Comparison of ENCODE assay signal across 8 mouse cellular contexts in the genomic region with DNA sequence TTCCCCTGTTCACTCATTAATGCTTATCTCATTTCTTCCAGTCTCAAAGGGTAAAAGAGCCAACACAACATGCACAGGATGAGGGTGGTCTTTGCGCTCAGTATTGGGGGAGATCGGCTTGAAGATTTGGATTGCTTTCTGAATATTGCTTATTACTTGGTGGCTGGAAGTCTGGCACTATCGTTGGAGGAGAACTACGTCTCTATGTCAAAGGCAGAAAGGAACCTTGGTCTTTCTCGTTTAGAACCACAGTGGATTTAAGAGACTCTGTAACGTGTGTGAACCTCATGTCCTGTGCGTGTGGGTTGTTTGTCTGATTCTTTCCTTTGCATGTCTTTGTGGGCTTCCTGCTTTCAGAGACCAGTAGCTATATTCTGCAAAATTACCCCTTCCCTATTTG. TPM values are rescaled to one million over a fixed set of nuclear protein-coding genes. Genes with fewer than 3 reads are reported as not detected.
A peak's percentile ranks its signal among the peaks of the same experiment; 100 is the strongest.
DNase-seq lines count a peak whose midpoint lies in the region; ATAC-seq and TF ChIP-seq lines count a peak whose summit lies in the region.

No protein-coding gene starts in this region.

- H3K4me2 ChIP-seq in heart, embryonic 15.5 days = peak overlapping the region; percentile 67
- H3K4me2 ChIP-seq in liver, postnatal 0 days (ENCODE audit: low read depth, low read length) = peak overlapping the region; percentile 98

- no peak for ATAC-seq in heart, embryonic 15.5 days (replicated peaks; ENCODE audit: insufficient number of reproducible peaks, insufficient read depth, low FRiP score, low read depth)
- ATAC-seq in liver, postnatal 0 days = no peak

- H3K4me1 ChIP-seq in heart, embryonic 15.5 days (replicated peaks) = peaks cover 39% of the 10 kb centered on the region
- H3K4me1 ChIP-seq in bone marrow, adult 2 months (ENCODE audit: control insufficient read depth, insufficient read depth, low read length) = no peaks in the 10 kb centered on the region; the same call in 1 of the 2 replicates
- H3K4me1 ChIP-seq in hindbrain, embryonic 10.5 days (replicated peaks) = peaks cover 33% of the 10 kb centered on the region
- H3K4me1 ChIP-seq in liver, postnatal 0 days (ENCODE audit: insufficient read depth) = peaks cover 28% of the 10 kb centered on the region
- H3K4me1 ChIP-seq in cerebellum, adult 2 months (ENCODE audit: control insufficient read depth, insufficient read depth, low read length) = no peaks in the 10 kb centered on the region

- H3K27ac ChIP-seq in heart, embryonic 15.5 days = peak overlapping the region; percentile 94
- H3K27ac ChIP-seq in bone marrow, adult 2 months (ENCODE audit: control insufficient read depth, insufficient read depth, low read depth, low read length, poor library complexity) = no peak overlapping the region
- peak overlapping the region; percentile 97 for H3K27ac ChIP-seq in hindbrain, embryonic 10.5 days
- H3K27ac ChIP-seq in liver, postnatal 0 days (ENCODE audit: low read depth) = peak overlapping the region; percentile 93
- no peak overlapping the region for H3K27ac ChIP-seq in cerebellum, adult 2 months (ENCODE audit: insufficient read depth, low read length)

- TF ChIP-seq CTCF in bone marrow, adult 2 months (IDR thresholded peaks at IDR 0.05; ENCODE audit: control insufficient read depth, insufficient read depth, low read length) = no peak
- TF ChIP-seq CTCF in liver, postnatal 0 days (IDR thresholded peaks at IDR 0.05; ENCODE audit: low read depth) = no peak
- no peak for TF ChIP-seq CTCF in cerebellum, adult 2 months (IDR thresholded peaks at IDR 0.05; ENCODE audit: borderline replicate concordance, insufficient read depth, low read depth, low read length)

- 23% methylated on average over 7 of the region's 7 CpGs for WGBS in heart, embryonic 15.5 days
- WGBS in bone marrow, adult 2 months = 10% methylated on average over 7 of the region's 7 CpGs
- 82% methylated on average over 7 of the region's 7 CpGs for WGBS in hindbrain, embryonic 10.5 days
- WGBS in liver, postnatal 0 days (ENCODE audit: insufficient replicate concordance) = 22% methylated on average over 7 of the region's 7 CpGs
- 80% methylated on average over 7 of the region's 7 CpGs for WGBS in cerebellum, adult 2 months

- peak overlapping the region; percentile 81 for H3K4me3 ChIP-seq in heart, embryonic 15.5 days
- H3K4me3 ChIP-seq in bone marrow, adult 2 months (replicated peaks; ENCODE audit: control insufficient read depth, low read depth, low read length) = peak overlapping the region; percentile 21
- peak overlapping the region; percentile 88 for H3K4me3 ChIP-seq in hindbrain, embryonic 10.5 days
- H3K4me3 ChIP-seq in liver, postnatal 0 days (ENCODE audit: low read depth, low read length) = peak overlapping the region; percentile 92
- no peak overlapping the region for H3K4me3 ChIP-seq in cerebellum, adult 2 months (replicated peaks; ENCODE audit: insufficient read depth, low read depth, low read length)

- TF ChIP-seq POLR2A in bone marrow, adult 2 months (IDR thresholded peaks at IDR 0.05; ENCODE audit: borderline replicate concordance, control insufficient read depth, low read depth, low read length) = no peak
- no peak for TF ChIP-seq POLR2A in cerebellum, adult 2 months (IDR thresholded peaks at IDR 0.05; ENCODE audit: borderline replicate concordance, insufficient read depth, low read length)

- H3K36me3 ChIP-seq in heart, embryonic 15.5 days = no peaks in the 10 kb centered on the region
- peaks cover 6% of the 10 kb centered on the region; the same call in 1 of the 2 replicates for H3K36me3 ChIP-seq in hindbrain, embryonic 10.5 days
- no peaks in the 10 kb centered on the region for H3K36me3 ChIP-seq in liver, postnatal 0 days (replicated peaks; ENCODE audit: insufficient read depth, low read length)

- DNase-seq in heart, adult 18-20 months = no peak
- DNase-seq in hindbrain, embryonic 10.5 days (ENCODE audit: low spot score) = no peak
- no peak for DNase-seq in liver, postnatal 0 days
- no peak for DNase-seq in cerebellum, adult 2 months
- DNase-seq in Muller cell, postnatal 12 days (ENCODE audit: inconsistent ontology term) = no peak
- no peak for DNase-seq in thymus, postnatal 4 days

- no peak for TF ChIP-seq EP300 in liver, postnatal 0 days (IDR thresholded peaks at IDR 0.05; ENCODE audit: low read depth)

- no peaks in the 10 kb centered on the region for H3K27me3 ChIP-seq in heart, embryonic 15.5 days
- no peaks in the 10 kb centered on the region for H3K27me3 ChIP-seq in hindbrain, embryonic 10.5 days (ENCODE audit: insufficient read depth, poor library complexity, severe bottlenecking)
- H3K27me3 ChIP-seq in liver, postnatal 0 days (ENCODE audit: insufficient read depth, low read length) = no peaks in the 10 kb centered on the region
- H3K27me3 ChIP-seq in cerebellum, adult 2 months (ENCODE audit: control insufficient read depth, insufficient read depth, low read length) = no peaks in the 10 kb centered on the region

- H3K9me3 ChIP-seq in heart, embryonic 15.5 days (replicated peaks) = no peaks in the 10 kb centered on the region
- H3K9me3 ChIP-seq in hindbrain, embryonic 10.5 days = no peaks in the 10 kb centered on the region
- no peaks in the 10 kb centered on the region for H3K9me3 ChIP-seq in liver, postnatal 0 days (ENCODE audit: low read length)

- H3K9ac ChIP-seq in heart, embryonic 15.5 days = peak overlapping the region; percentile 95
- peak overlapping the region; percentile 90 for H3K9ac ChIP-seq in liver, postnatal 0 days (replicated peaks)

RNA-seq across cellular contexts. Expression of a gene that starts 1.5 kb away (rescaled TPM):
- 75.4 and 82.9 TPM in 2 replicates for polyA plus RNA-seq in heart, embryonic 15.5 days (2015; fragmentation: Nextera tagmentation; extraction: Ambion mirVana)
- total RNA-seq in heart, adult 18-20 months (2021) = 10 to 100 TPM; 25.4 to 29.9 TPM
- 11.0 and 17.0 TPM in 2 replicates for polyA plus RNA-seq in bone marrow, adult 2 months (2011; ENCODE audit: insufficient read depth, insufficient read length, low replicate concordance, missing spikeins)
- 44.3 and 55.9 TPM in 2 replicates for polyA plus RNA-seq in hindbrain, embryonic 10.5 days (2016; fragmentation: Nextera tagmentation; extraction: Ambion mirVana)
- polyA plus RNA-seq in liver, postnatal 0 days (2015; fragmentation: Nextera tagmentation; extraction: Ambion mirVana) = 51.1 and 54.4 TPM in 2 replicates
- polyA plus RNA-seq in cerebellum, adult 2 months (2012; rRNA removed) = 27.3 and 28.4 TPM in 2 replicates

Comparison
In these comparisons a context has a peak if more than half of its experiments do, and no peak if none do; other contexts are left out.
1. H3K27ac ChIP-seq: peak in heart, embryonic 15.5 days (single experiment), hindbrain, embryonic 10.5 days (single experiment) and liver, postnatal 0 days (single experiment); none in bone marrow, adult 2 months (single experiment) and cerebellum, adult 2 months (single experiment).